Mouse (Mus musculus): Measurements from ENCODE around the gene Nucb1. TPM values are rescaled to one million over a fixed set of nuclear protein-coding genes. Genes with fewer than 3 reads are reported as not detected.

Nucb1 gene
- total RNA-seq, 2 experiments from 2014 or later: 175 to 201 TPM

Small RNA genes within 50 kb of the gene (microRNA-seq; reads per million reads assigned to microRNA genes)
- 2.3 reads per million for gene Gm22133

Other genes with a start within 250 kb of the Nucb1 start
- under 1 TPM in 1 of 2 experiments, not detected in 1; 0.42 TPM for gene Slc6a21, start 232.9 kb downstream of the Nucb1 start, total RNA-seq (2021)
- gene Trpm4, start 176.6 kb downstream of the Nucb1 start, total RNA-seq (2021): 10 to 100 TPM; 15.9 to 26.8 TPM
- 10 to 100 TPM; 10.7 to 47.8 TPM for gene Hrc, start 175.1 kb downstream of the Nucb1 start, total RNA-seq (2021)
- 1 to 10 TPM; 1.9 to 3.0 TPM for gene Ppfia3, start 143.4 kb downstream of the Nucb1 start, total RNA-seq (2021)
- gene Lin7b, start 139.8 kb downstream of the Nucb1 start, total RNA-seq (2021): 1 to 10 TPM in 1 of 2 experiments, under 1 TPM in 1; 0.90 to 2.9 TPM
- 100 to 1,000 TPM; 208 to 341 TPM for gene Snrnp70, start 114.7 kb downstream of the Nucb1 start, total RNA-seq (2021)
- gene Kcna7, start 104.8 kb downstream of the Nucb1 start, total RNA-seq (2021): 1 to 10 TPM in 1 of 2 experiments, under 1 TPM in 1; 0.75 to 2.6 TPM
- under 1 TPM; 0.12 to 0.33 TPM for gene Ntf5, start 96.7 kb downstream of the Nucb1 start, total RNA-seq (2021)
- gene Lhb, start 89.6 kb downstream of the Nucb1 start, total RNA-seq (2021): not detected
- 10 to 100 TPM; 66.7 to 92.5 TPM for gene Gys1, start 75.6 kb downstream of the Nucb1 start, total RNA-seq (2021)
- 10 to 100 TPM; 50.2 to 58.9 TPM for gene Ruvbl2, start 72.3 kb downstream of the Nucb1 start, total RNA-seq (2021)
- gene Ftl1, start 50.5 kb downstream of the Nucb1 start, total RNA-seq (2021): 100 to 1,000 TPM; 527 to 606 TPM
- gene Bax, start 43.5 kb downstream of the Nucb1 start, total RNA-seq (2021): 10 to 100 TPM; 52.7 to 53.6 TPM
- under 1 TPM; 0.64 to 0.69 TPM for gene Tulp2, start 28.5 kb downstream of the Nucb1 start, total RNA-seq (2021)
- gene Gm45808, start 23.6 kb downstream of the Nucb1 start, total RNA-seq (2021): 10 to 100 TPM; 26.0 to 27.9 TPM
- gene Dhdh, start 21.6 kb downstream of the Nucb1 start, total RNA-seq (2021): 10 to 100 TPM; 42.4 to 47.3 TPM
- 10 to 100 TPM; 28.0 to 48.2 TPM for gene Ppp1r15a, start 15.9 kb upstream of the Nucb1 start, total RNA-seq (2021)
- 1 to 10 TPM; 5.4 to 9.2 TPM for gene Plekha4, start 15.9 kb upstream of the Nucb1 start, total RNA-seq (2021)
- 1 to 10 TPM in 1 of 2 experiments, under 1 TPM in 1; 0.93 to 1.4 TPM for gene Hsd17b14, start 44.5 kb upstream of the Nucb1 start, total RNA-seq (2021)
- 100 to 1,000 TPM; 114 to 118 TPM for gene Bcat2, start 59.7 kb upstream of the Nucb1 start, total RNA-seq (2021)
- 10 to 100 TPM in 1 of 2 experiments, 1 to 10 TPM in 1; 1.3 to 21.9 TPM for gene Fgf21, start 105.1 kb upstream of the Nucb1 start, total RNA-seq (2021)
- gene Fut1, start 106.9 kb upstream of the Nucb1 start, total RNA-seq (2021): under 1 TPM in 1 of 2 experiments, not detected in 1; 0.21 TPM
- gene Izumo1, start 111.4 kb upstream of the Nucb1 start, total RNA-seq (2021): under 1 TPM; 0.39 to 0.73 TPM
- 10 to 100 TPM; 35.6 to 37.9 TPM for gene Rasip1, start 117.1 kb upstream of the Nucb1 start, total RNA-seq (2021)
- gene Mamstr, start 129.6 kb upstream of the Nucb1 start, total RNA-seq (2021): 10 to 100 TPM in 1 of 2 experiments, 1 to 10 TPM in 1; 8.3 to 13.2 TPM
- not detected for gene Fut2, start 156.0 kb upstream of the Nucb1 start, total RNA-seq (2021)
- gene Ntn5, start 173.6 kb upstream of the Nucb1 start, total RNA-seq (2021): under 1 TPM in 1 of 2 experiments, not detected in 1; 0.39 TPM
- under 1 TPM; 0.21 to 0.30 TPM for gene Sec1, start 184.0 kb upstream of the Nucb1 start, total RNA-seq (2021)
- 10 to 100 TPM in 1 of 2 experiments, 1 to 10 TPM in 1; 7.6 to 14.5 TPM for gene Car11, start 189.4 kb upstream of the Nucb1 start, total RNA-seq (2021)
- 10 to 100 TPM; 21.4 to 62.3 TPM for gene Dbp, start 194.7 kb upstream of the Nucb1 start, total RNA-seq (2021)
- 1,000 to 10,000 TPM; 1,029 to 1,042 TPM for gene Rpl18, start 205.1 kb upstream of the Nucb1 start, total RNA-seq (2021)
- 10 to 100 TPM; 28.0 to 28.8 TPM for gene Sphk2, start 207.6 kb upstream of the Nucb1 start, total RNA-seq (2021)
- gene Fam83e, start 210.8 kb upstream of the Nucb1 start, total RNA-seq (2021): under 1 TPM; 0.27 to 0.33 TPM
- gene Spaca4, start 215.4 kb upstream of the Nucb1 start, total RNA-seq (2021): not detected

All from adrenal gland, postnatal 10 days (tissue).